Mouse (Mus musculus) limb, embryonic 14.5 days (tissue): ENCODE results near the gene Galk2. TPM values are rescaled to one million over a fixed set of nuclear protein-coding genes. Genes with fewer than 3 reads are reported as not detected.

ENCODE experiments used
- ATAC-seq: fragments of 200-750 bp; cut with Nextera tagmentation; 2 replicates; pipeline ENCODE4 v1.8.0; 2017; ENCODE audit warnings: low read depth, moderate number of reproducible peaks, moderate TSS enrichment; ENCODE audit not compliant: low FRiP score
- DNase-seq: peaks from one replicate; pipeline ENCODE4 v3.0.0-alpha.2; 2015; ENCODE audit warnings: low spot score
- H3K27ac ChIP-seq: fragments of 300-500 bp; sonication (generic); replicated peaks from 2 replicates; pipeline ENCODE4 v1.5.1; 2014; ENCODE audit warnings: low read depth, mild to moderate bottlenecking, low read length, moderate library complexity, mixed read lengths
- H3K27me3 ChIP-seq: fragments of 300-500 bp; sonication (generic); 2 replicates; pipeline ENCODE4 v1.6.1; 2014; ENCODE audit warnings: low read length, mixed read lengths; ENCODE audit not compliant: control insufficient read depth, insufficient read depth
- H3K36me3 ChIP-seq: fragments of 300-500 bp; sonication (generic); 2 replicates; pipeline ENCODE4 v1.6.1; 2014; ENCODE audit warnings: mild to moderate bottlenecking, low read length, moderate library complexity, mixed read lengths; ENCODE audit not compliant: control insufficient read depth, insufficient read depth
- H3K4me1 ChIP-seq: fragments of 300-500 bp; sonication (generic); 2 replicates; pipeline ENCODE4 v1.6.1; 2014; ENCODE audit warnings: antibody characterized with exemption, low read length, mixed read lengths; ENCODE audit not compliant: control insufficient read depth, insufficient read depth
- H3K4me2 ChIP-seq: fragments of 300-500 bp; sonication (generic); replicated peaks from 2 replicates; pipeline ENCODE4 v1.6.1; 2014; ENCODE audit warnings: low read depth, mild to moderate bottlenecking, low read length, moderate library complexity; ENCODE audit not compliant: severe bottlenecking
- H3K4me3 ChIP-seq: fragments of 300-500 bp; sonication (generic); replicated peaks from 2 replicates; pipeline ENCODE4 v1.5.1; 2014; ENCODE audit warnings: low read length
- H3K9ac ChIP-seq: fragments of 300-500 bp; sonication (generic); 2 replicates; pipeline ENCODE4 v1.6.1; 2014; ENCODE audit warnings: mild to moderate bottlenecking, low read depth, low read length, moderate library complexity; ENCODE audit not compliant: severe bottlenecking
- H3K9me3 ChIP-seq: fragments of 300-500 bp; sonication (generic); 2 replicates; pipeline ENCODE4 v1.6.1; 2016; ENCODE audit warnings: low read length; ENCODE audit not compliant: control insufficient read depth
- POLR2A ChIP-seq: fragments of 200-500 bp; IDR thresholded peaks from 2 replicates; pipeline ENCODE4 v1.8.0; 2012; ENCODE audit warnings: inconsistent platforms, mild to moderate bottlenecking, moderate library complexity, borderline replicate concordance; ENCODE audit not compliant: insufficient read depth, insufficient read length; ENCODE audit errors: extremely low read depth
- WGBS: fragments of 180-500 bp; shearing (Covaris S2); extraction: QIAGEN DNeasy Blood & Tissue Kit; methylation state at CpG from one replicate; pipeline ENCODE4 v1.1.7; 2014; 5-methylcytosine and 5-hydroxymethylcytosine counted together
- polyA plus RNA-seq, 2 experiments: library from polyadenylated mRNA; depleted of rRNA in 1 of 2; stranded (reverse) in 1 of 2; unstranded in 1 of 2; fragments of >200 nt; fragmentation: Nextera tagmentation in 1 of 2; extraction: Ambion mirVana in 1 of 2; gene quantifications; 2 replicates each; pipeline versions ENCODE4 v1.2.1 to v1.2.3; 2012 to 2014

The Galk2 gene
- polyA plus RNA-seq, 2 experiments = 30.5 to 43.4 TPM

GRCm38 (mm10) chr2:125973207-125973606 is 114.3 kb downstream of the Galk2 start:
- no peak overlapping the region for H3K27ac ChIP-seq
- no peak overlapping the region for H3K4me2 ChIP-seq
- H3K27me3 ChIP-seq = no peaks in the 10 kb centered on the region
- peak; percentile 66 for DNase-seq
- no peak for TF ChIP-seq POLR2A
- no peak overlapping the region for H3K4me3 ChIP-seq
- ATAC-seq = peak; percentile 68
- 33% methylated on average over 6 of the region's 6 CpGs for WGBS
- H3K4me1 ChIP-seq = peaks cover 6% of the 10 kb centered on the region; the same call in 1 of the 2 replicates
- H3K9ac ChIP-seq = no peak overlapping the region
- no peaks in the 10 kb centered on the region for H3K9me3 ChIP-seq
- peaks cover 7% of the 10 kb centered on the region; the same call in 1 of the 2 replicates for H3K36me3 ChIP-seq

- no peak overlapping the region for H3K9ac ChIP-seq
- no peaks in the 10 kb centered on the region for H3K9me3 ChIP-seq
- no peak overlapping the region for H3K4me2 ChIP-seq
- no peaks in the 10 kb centered on the region for H3K27me3 ChIP-seq
- peaks cover 7% of the 10 kb centered on the region; the same call in 1 of the 2 replicates for H3K36me3 ChIP-seq
- H3K4me1 ChIP-seq = peaks cover 6% of the 10 kb centered on the region; the same call in 1 of the 2 replicates
- no peak for ATAC-seq
- no peak for TF ChIP-seq POLR2A
- WGBS = 88% methylated on average over 10 of the region's 10 CpGs
- no peak for DNase-seq
- H3K4me3 ChIP-seq = no peak overlapping the region
- no peak overlapping the region for H3K27ac ChIP-seq
These were observed 116.3 kb downstream of the Galk2 start for GRCm38 (mm10) chr2:125975206-125975605.

- Histone ChIP-seq H3K4me2 (no peak overlapping the region), H3K27ac (no peak overlapping the region), H3K9ac (no peak overlapping the region), H3K27me3 (no peaks in the 10 kb centered on the region), H3K36me3 (peaks cover 7% of the 10 kb centered on the region; the same call in 1 of the 2 replicates), H3K9me3 (no peaks in the 10 kb centered on the region), H3K4me3 (no peak overlapping the region), H3K4me1 (peaks cover 6% of the 10 kb centered on the region; the same call in 1 of the 2 replicates)
- no peak for TF ChIP-seq POLR2A
- ATAC-seq = 0 out of 2 replicates have a peak, but pooled peaks have one; percentile 19
- DNase-seq = no peak
- WGBS = 26% methylated on average over 5 of the region's 5 CpGs
These were observed 117.0 kb downstream of the Galk2 start for GRCm38 (mm10) chr2:125975808-125976345.

- Histone ChIP-seq H3K27ac (no peak overlapping the region), H3K9ac (no peak overlapping the region), H3K4me1 (no peaks in the 10 kb centered on the region), H3K27me3 (no peaks in the 10 kb centered on the region), H3K4me2 (no peak overlapping the region), H3K36me3 (no peaks in the 10 kb centered on the region), H3K9me3 (no peaks in the 10 kb centered on the region), H3K4me3 (no peak overlapping the region)
- 73% methylated on average over 5 of the region's 5 CpGs for WGBS
- TF ChIP-seq POLR2A = no peak
- ATAC-seq (no peak), DNase-seq (no peak)
These were observed 143.4 kb downstream of the Galk2 start for GRCm38 (mm10) chr2:126002291-126002690.

- Histone ChIP-seq H3K36me3 (no peaks in the 10 kb centered on the region), H3K9ac (no peak overlapping the region), H3K4me1 (no peaks in the 10 kb centered on the region), H3K9me3 (no peaks in the 10 kb centered on the region), H3K4me3 (no peak overlapping the region), H3K4me2 (no peak overlapping the region), H3K27me3 (no peaks in the 10 kb centered on the region), H3K27ac (no peak overlapping the region)
- 44% methylated on average over 3 of the region's 3 CpGs for WGBS
- ATAC-seq (no peak), DNase-seq (peak; percentile 38)
- TF ChIP-seq POLR2A = no peak
These were observed 147.2 kb downstream of the Galk2 start for GRCm38 (mm10) chr2:126006088-126006487.
